Mouse (Mus musculus): ENCODE data around the gene Pkmyt1.
"Not testable (repeated sequence)": the region's sequence is repeated elsewhere in the genome, so short reads cannot be mapped to it uniquely, and the experiment has no call there.

The Pkmyt1 gene

GRCm38 (mm10) chr17:23748631-23749391, 22.7 kb downstream of the Pkmyt1 start:
- peak in 1 of 2 experiments; percentile 56 for DNase-seq

GRCm38 (mm10) chr17:23749400-23750191, 23.5 kb downstream of the Pkmyt1 start:
- no peak for DNase-seq

- DNase-seq: no peak
Measured at GRCm38 (mm10) chr17:23755689-23756088, 29.6 kb downstream of the Pkmyt1 start.

DNA sequence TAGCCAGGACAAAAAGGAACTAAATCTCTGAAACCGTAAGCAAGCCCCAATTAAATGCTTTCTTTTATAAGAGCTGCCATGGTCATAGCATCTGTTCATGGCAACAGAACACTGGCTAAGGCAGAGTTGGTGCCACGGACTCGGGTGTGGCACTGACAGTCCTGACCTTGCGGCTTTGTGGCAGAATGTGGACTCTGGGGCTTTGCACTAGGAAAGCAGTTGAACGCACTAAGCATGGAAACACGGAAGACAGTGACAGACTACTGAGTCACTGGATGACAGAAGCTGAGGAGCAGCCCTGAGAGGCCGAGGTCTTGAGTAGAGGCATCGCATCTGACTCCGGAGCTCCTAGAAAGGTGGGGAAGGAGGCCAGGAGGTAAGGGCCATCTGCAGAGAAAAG, 31.4 kb downstream of the Pkmyt1 start:
- DNase-seq: no peak

DNA sequence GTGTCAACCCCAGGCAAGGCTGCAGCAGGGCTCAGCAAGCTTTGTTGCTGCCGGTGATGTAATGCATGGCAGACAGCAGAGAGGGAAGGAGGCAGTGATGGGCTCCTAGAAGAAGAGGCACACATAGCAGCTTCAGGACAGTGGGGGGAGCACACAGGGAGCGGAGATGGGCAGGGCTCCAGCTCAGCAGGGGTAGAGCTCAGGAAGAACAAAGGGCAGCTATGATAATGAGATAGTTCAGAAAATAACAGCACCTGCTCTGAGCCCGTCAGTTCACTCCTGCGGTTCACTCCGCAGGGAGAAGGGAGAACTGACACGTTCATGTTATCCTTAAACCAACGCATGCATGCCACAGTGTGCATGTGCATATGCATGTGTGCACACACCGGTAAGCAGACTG, 32.7 kb downstream of the Pkmyt1 start:
- no peak for DNase-seq

- no peak for DNase-seq
Measured at GRCm38 (mm10) chr17:23760231-23760630, 34.1 kb downstream of the Pkmyt1 start.

DNA sequence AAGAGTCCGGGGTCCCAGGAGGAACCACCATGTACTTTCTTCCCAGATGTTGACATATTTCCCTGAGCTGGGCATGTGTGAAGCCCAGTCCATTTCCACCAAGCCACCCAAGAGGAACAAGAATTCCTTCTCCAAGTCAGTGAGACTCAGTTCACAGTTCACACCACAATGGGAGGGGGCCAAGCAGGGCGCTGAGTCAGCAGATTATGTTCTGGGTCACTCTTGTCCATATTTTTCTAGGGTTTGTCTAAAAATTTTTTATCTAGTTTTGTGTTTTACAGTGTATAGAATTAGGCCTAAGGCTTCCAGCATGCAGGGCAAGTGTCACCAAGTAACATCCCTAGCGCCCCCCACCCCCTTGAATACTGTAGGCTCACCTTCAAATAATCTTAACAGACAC, 35.0 kb downstream of the Pkmyt1 start:
- DNase-seq: no peak

GRCm38 (mm10) chr17:23762976-23763375, 36.8 kb downstream of the Pkmyt1 start:
- DNase-seq: no peak

DNA sequence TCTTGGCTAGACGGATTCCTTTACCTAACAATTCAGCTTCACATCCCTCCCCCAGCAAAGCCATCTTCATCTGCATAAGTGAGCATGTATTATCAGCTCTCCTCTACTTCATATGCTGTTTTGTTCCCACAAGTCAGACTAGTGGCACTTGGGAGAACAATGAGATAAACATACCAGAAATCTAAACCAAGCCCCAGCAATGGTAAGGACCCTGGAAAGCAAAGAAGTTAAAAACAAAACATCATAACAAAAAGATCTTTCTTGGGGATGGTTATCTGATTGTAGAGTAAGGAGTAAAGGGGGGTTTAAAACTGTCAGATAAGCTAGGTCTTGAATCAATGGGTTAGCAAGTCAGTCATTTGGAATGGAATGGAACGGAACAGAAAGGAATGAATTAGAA, 44.4 kb downstream of the Pkmyt1 start:
- no peak for DNase-seq

DNA sequence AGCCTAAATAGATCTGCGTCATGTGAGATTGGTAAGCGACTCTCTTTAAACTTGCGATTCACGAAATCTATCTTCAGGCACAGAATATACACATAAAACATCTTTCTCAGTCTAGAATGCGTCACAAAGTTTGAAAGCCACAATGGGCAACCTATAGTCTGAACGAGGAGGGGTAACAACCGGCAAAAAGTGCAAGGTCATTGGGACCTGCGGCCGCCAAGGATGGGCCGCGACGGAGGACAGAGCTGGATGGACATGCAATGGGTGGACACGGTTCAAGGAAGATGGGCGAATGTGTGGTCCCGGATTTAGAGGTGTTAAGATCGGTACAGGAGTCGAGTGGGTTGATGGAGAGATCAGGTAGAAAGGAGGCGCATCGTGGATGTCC, 44.8 kb downstream of the Pkmyt1 start:
- DNase-seq: no peak

- DNase-seq: peak; percentile 93 to 96
Measured at GRCm38 (mm10) chr17:23771284-23772218, 45.4 kb downstream of the Pkmyt1 start, which contains the start of gene Flywch1. Gene Flywch1 (minus strand): TSS chr17:23771602.

- DNase-seq: not testable (repeated sequence)
Measured at GRCm38 (mm10) chr17:23772219-23772556, 46.1 kb downstream of the Pkmyt1 start.

- no peak for DNase-seq
Measured at GRCm38 (mm10) chr17:23773676-23774075, 47.5 kb downstream of the Pkmyt1 start.

- peak; percentile 80 to 90 for DNase-seq
Measured at GRCm38 (mm10) chr17:23774090-23774489, 48.0 kb downstream of the Pkmyt1 start.

DNA sequence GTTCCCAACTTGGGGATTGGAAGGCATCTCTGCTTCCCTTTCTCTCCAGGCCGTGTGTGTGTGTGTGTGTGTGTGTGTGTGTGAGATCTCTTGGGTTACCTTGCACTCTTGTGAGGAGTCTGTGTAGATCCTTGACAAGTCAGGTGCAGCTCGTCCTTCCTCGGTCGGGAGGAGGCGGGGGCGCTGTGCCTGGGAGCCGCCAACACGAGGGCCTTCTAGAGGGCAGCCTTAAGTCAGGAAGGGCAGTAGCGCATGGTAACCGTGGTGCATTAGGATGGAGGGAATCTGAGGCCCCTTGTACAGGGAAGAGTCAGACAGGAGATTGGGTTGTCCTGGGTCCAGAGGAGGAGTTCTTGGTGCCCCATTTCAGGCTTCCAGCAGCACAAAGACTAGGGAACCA, 50.1 kb downstream of the Pkmyt1 start:
- no peak for DNase-seq

- no peak for DNase-seq
Measured at GRCm38 (mm10) chr17:23777141-23777540, 51.0 kb downstream of the Pkmyt1 start.

GRCm38 (mm10) chr17:23778447-23778846, 52.3 kb downstream of the Pkmyt1 start:
- DNase-seq: no peak

DNA sequence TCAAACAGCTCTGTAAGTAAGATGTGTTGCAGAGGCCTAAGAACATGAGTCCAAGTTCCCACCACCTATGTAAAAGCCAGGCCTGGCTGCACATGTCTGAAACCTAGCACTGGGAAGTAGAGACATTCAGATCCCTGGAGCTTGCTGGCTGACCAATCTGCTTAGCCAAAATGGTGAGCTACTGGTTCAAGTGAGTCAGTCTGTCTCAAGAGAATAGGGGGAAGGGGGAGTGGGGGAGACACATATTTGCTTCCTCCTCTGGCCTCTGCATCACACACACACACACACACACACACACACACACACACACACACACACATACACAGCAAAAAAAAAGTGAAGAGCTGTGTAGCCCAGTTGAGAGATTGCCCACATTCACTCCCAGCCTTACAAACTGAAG, 57.2 kb downstream of the Pkmyt1 start:
- no peak for DNase-seq

DNA sequence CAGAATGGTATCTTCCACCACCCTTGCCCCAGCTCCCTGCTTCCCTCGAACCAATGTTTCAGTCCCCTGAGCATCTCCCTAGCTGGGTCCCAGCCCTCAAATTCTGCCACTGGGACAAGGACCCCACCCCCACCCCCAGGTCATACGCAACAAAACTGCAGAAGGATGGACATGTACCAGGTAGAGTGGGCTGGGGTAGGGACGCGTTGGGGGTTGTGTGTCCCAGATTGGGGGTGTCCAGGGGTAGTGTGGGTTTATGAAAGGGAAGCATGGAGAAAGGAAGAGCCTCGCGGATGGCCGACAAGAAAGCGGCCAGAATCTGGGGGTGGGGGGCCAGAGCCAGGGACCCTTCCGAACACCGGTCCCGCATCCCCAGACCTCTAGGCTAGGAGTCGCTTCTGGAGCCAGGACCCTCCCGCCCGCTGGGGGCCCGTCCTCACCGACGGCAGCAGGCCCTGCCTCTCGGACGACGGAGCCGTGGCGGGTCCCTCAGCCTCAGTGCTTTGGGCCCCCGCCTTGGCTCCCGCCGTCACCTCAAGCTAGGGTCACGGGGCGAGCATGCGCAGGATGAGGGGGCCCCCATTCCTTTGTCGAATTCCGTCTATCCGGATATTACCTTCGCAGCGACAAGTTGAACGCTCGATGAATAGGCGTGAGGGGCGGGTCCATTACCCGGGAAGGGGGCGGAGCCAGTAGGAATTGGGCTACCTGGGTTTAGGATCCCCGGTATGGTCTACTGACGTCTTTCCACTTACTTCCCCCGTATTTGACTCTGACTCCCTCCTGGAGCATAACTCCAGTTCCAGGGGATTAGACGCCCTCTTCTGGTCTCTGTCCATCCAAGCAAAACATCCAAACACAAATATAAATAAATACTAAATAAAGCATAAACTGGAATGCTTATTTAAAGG, 59.7 kb downstream of the Pkmyt1 start, which contains the start of gene Flywch2:
TSS of gene Flywch2 (minus strand) at position 521 of the 911 bp plus-strand sequence.
- DNase-seq: peak in 1 of 2 experiments; percentile 51
